Mouse (Mus musculus) stomach, postnatal 0 days (tissue): ENCODE measurements around the gene Zmym5.

Experiments
- CTCF ChIP-seq: IDR thresholded peaks from 2 replicates; pipeline ENCODE4 v1.5.1; 2016; ENCODE audit warnings: antibody characterized with exemption, low read depth, mild to moderate bottlenecking, moderate library complexity
- EP300 ChIP-seq: optimal IDR thresholded peaks from 2 replicates; pipeline ENCODE3; 2016; ENCODE audit warnings: antibody characterized with exemption

DNA sequence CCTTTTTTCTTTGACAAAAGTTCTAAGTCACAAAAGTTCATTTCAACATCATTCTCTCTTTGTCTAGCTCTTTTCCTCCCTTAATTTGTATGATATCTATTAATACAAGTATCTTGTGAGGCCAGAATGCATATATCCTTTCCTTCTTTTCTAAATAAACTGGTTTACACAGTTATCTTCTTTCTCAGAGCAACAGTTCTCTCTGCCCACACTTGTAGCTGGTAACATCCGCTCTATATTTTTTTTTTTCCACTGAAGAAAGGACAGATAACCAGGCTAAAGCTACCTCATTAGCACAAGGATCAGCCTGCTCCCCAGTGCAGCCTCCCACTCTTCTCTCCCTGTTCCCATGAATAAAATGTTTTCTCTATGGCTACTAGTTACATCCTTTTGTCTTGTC, 26.9 kb downstream of the Zmym5 start:
- TF ChIP-seq CTCF: no peak
- TF ChIP-seq EP300: no peak
